Mouse (Mus musculus): ENCODE measurements around the gene Traf3ip3.

Gene Traf3ip3

GRCm38 (mm10) chr1:193130456-193130825, 71.1 kb downstream of the Traf3ip3 start:
- in situ Hi-C loops (cut with MboI, MseI) = loop anchor here in 1 of 2 experiments (5.0 to 10.0 kb wide), 2 partner anchors 37 to 386 kb away; partner anchors contain the start of gene A130010J15Rik

GRCm38 (mm10) chr1:193129786-193130455, 71.6 kb downstream of the Traf3ip3 start, which contains the start of gene Diexf:
Diexf (minus strand) TSS chr1:193130272.
- in situ Hi-C loops (cut with MboI, MseI) = loop anchor here in 1 of 2 experiments (5.0 to 10.0 kb wide), 2 partner anchors 37 to 385 kb away; partner anchors contain the start of gene A130010J15Rik

- in situ Hi-C loops (cut with MboI, MseI) = no loop called here
Measured at GRCm38 (mm10) chr1:193129321-193129720, 72.2 kb downstream of the Traf3ip3 start.

DNA sequence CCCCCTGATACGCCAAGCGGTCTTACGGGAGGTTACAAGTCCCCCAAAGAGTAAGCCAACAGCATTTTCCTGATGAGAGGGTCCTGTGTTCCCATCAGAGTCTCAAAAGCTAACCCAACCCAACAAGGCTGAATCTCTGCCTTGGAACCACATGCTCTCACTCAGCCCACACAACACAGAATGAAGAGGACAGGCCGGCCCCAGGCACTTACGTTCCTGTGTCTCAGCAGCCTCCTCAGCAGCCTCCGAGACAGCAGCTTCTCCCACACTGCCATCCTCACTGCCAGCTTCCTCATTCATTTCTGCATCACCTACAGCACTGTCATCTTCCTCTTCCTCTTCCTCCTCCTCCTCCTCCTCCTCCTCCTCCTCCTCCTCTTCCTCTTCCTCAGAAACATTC, 73.4 kb downstream of the Traf3ip3 start:
- in situ Hi-C loops (cut with MboI, MseI) = no loop called here

DNA sequence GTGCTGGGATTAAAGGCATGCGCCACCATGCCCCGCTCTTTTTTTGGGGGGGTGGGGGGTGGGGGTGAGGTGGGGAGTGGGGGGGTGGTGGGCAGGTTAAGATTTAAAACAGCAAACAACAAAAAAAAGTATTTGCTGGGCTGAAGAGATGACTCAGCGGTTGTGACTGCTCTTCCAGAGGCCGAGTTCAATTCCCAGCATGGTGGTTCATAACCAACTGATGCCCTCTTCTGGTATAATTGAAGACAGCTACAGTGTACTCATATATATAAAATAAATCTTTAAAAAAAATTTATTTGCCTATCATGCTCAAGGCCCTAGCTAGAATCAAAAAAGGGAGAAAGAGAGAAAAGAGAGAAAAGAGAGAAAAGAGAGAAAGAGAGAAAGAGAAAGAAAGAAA, 75.7 kb downstream of the Traf3ip3 start:
- in situ Hi-C loops (cut with MboI, MseI) = no loop called here
